Mouse (Mus musculus) heart, embryonic 14.5 days (tissue): ENCODE results near the gene Gnb1. TPM values are rescaled to one million over a fixed set of nuclear protein-coding genes. Genes with fewer than 3 reads are reported as not detected.

Source experiments
- ATAC-seq: fragments of 200-750 bp; cut with Nextera tagmentation; 2 replicates; pipeline ENCODE4 v1.8.0; 2017; ENCODE audit warnings: low read depth, moderate TSS enrichment; ENCODE audit not compliant: insufficient number of reproducible peaks, insufficient read depth, low FRiP score
- H3K27ac ChIP-seq, 2 experiments: fragments of 200-500 bp in 1 of 2; fragments of 300-500 bp in 1 of 2; sonication (generic) in 1 of 2; replicated peaks in 1 of 2; 2 replicates each; pipeline ENCODE4 v1.5.1; 2012 to 2014; ENCODE audit warnings: low read depth in 2 of 2, low read length in 2 of 2, control low read depth in 1 of 2, mild to moderate bottlenecking in 1 of 2, mixed read lengths in 1 of 2; ENCODE audit not compliant: control insufficient read depth in 1 of 2, insufficient read depth in 1 of 2
- H3K27me3 ChIP-seq: fragments of 300-500 bp; sonication (generic); 2 replicates; pipeline ENCODE4 v1.6.1; 2014; ENCODE audit warnings: mild to moderate bottlenecking, low read length, control low read depth; ENCODE audit not compliant: control insufficient read depth, insufficient read depth
- H3K36me3 ChIP-seq: fragments of 300-500 bp; sonication (generic); 2 replicates; pipeline ENCODE4 v1.6.1; 2014; ENCODE audit warnings: mild to moderate bottlenecking, control low read depth, low read length, mixed read lengths; ENCODE audit not compliant: control insufficient read depth, insufficient read depth
- H3K4me1 ChIP-seq, 2 experiments: fragments of 200-500 bp in 1 of 2; fragments of 300-500 bp in 1 of 2; sonication (generic) in 1 of 2; 2 replicates each; pipeline ENCODE4 v1.6.1; 2012 to 2014; ENCODE audit warnings: low read length in 2 of 2, control low read depth in 1 of 2, mixed read lengths in 1 of 2; ENCODE audit not compliant: control insufficient read depth in 2 of 2, insufficient read depth in 2 of 2
- H3K4me2 ChIP-seq: fragments of 300-500 bp; sonication (generic); 2 replicates; pipeline ENCODE4 v1.6.1; 2014; ENCODE audit warnings: mild to moderate bottlenecking, low read length
- H3K4me3 ChIP-seq, 2 experiments: fragments of 200-500 bp in 1 of 2; fragments of 300-500 bp in 1 of 2; sonication (generic) in 1 of 2; 2 replicates each; pipeline ENCODE4 v1.5.1; 2012 to 2014; ENCODE audit warnings: low read length in 2 of 2, mild to moderate bottlenecking in 2 of 2, control low read depth in 1 of 2, low read depth in 1 of 2, moderate library complexity in 1 of 2; ENCODE audit not compliant: control insufficient read depth in 1 of 2, insufficient read depth in 1 of 2
- H3K9ac ChIP-seq: fragments of 300-500 bp; sonication (generic); 2 replicates; pipeline ENCODE4 v1.6.1; 2014; ENCODE audit warnings: mild to moderate bottlenecking, low read length
- H3K9me3 ChIP-seq: fragments of 300-500 bp; sonication (generic); 2 replicates; pipeline ENCODE4 v1.6.1; 2016; ENCODE audit warnings: low read length, control low read depth; ENCODE audit not compliant: control insufficient read depth
- WGBS: fragments of 180-500 bp; shearing (Covaris S2); extraction: QIAGEN DNeasy Blood & Tissue Kit; methylation state at CpG from one replicate; pipeline ENCODE4 v1.1.7; 2014; 5-methylcytosine and 5-hydroxymethylcytosine counted together
- polyA plus RNA-seq: library from polyadenylated mRNA; unstranded; fragments of >200 nt; fragmentation: Nextera tagmentation; extraction: Ambion mirVana; gene quantifications from 2 replicates; pipeline ENCODE4 v1.2.1, GENCODE M21; 2014

The Gnb1 gene
- polyA plus RNA-seq, 1 experiment from 2014 or later = 396 TPM

DNA sequence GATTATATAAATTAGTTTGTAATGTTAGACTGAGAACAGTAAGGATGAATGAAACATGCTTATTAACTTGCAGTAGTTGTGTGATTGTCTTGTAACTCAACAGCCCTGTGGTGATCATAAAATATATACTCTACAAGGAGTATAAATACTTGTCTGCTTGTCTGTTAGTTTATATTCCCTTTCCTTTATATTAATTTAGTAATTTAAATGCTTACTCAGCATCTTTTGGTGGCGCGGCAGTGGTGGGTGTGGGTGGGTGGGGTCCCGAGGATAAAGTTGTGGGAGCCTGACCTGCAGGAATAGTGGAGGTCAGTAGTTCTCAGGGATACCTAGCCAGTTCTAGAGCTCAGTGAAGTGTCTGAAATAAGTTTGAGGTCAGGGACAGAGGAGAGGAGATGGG, 6.8 kb downstream of the Gnb1 start:
- no peak overlapping the region for H3K9ac ChIP-seq
- H3K4me2 ChIP-seq = no peak overlapping the region
- WGBS = 89% methylated on average over 3 of the region's 3 CpGs
- peaks cover 3 to 24% of the 10 kb centered on the region in 2 experiments; a peak in 3 of 4 replicates for H3K4me1 ChIP-seq
- H3K4me3 ChIP-seq = no peak overlapping the region
- no peak overlapping the region for H3K27ac ChIP-seq
- ATAC-seq = no peak
- no peaks in the 10 kb centered on the region for H3K27me3 ChIP-seq
- H3K36me3 ChIP-seq = no peaks in the 10 kb centered on the region
- no peaks in the 10 kb centered on the region for H3K9me3 ChIP-seq

DNA sequence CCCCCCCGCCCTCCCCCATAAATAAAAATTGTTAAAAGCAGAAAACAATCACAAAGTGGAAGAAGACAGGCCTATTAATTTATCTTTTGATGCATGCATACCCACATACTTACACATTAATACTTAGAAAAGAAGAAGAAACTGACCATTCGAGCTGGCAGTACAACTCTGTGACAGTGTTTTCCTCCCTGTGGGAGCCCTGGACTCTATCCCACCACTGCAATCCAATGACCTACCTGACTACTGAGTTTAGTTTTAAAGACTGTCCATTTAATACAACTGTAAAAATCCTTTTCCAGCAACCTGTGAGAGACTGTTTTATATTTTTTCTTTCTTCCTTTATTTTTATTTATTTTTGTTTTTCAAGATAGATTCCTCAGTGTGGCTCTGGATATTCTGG, 10.0 kb downstream of the Gnb1 start:
- Histone ChIP-seq H3K9me3 (no peaks in the 10 kb centered on the region), H3K36me3 (peaks cover 3% of the 10 kb centered on the region; the same call in 1 of the 2 replicates), H3K27me3 (no peaks in the 10 kb centered on the region), H3K9ac (no peak overlapping the region), H3K4me2 (no peak overlapping the region), H3K4me3 (no peak overlapping the region), H3K4me1 (peaks cover 2 to 26% of the 10 kb centered on the region in 2 experiments; a peak in 3 of 4 replicates), H3K27ac (no peak overlapping the region)
- 60% methylated on average over 2 of the region's 2 CpGs for WGBS
- ATAC-seq = no peak

DNA sequence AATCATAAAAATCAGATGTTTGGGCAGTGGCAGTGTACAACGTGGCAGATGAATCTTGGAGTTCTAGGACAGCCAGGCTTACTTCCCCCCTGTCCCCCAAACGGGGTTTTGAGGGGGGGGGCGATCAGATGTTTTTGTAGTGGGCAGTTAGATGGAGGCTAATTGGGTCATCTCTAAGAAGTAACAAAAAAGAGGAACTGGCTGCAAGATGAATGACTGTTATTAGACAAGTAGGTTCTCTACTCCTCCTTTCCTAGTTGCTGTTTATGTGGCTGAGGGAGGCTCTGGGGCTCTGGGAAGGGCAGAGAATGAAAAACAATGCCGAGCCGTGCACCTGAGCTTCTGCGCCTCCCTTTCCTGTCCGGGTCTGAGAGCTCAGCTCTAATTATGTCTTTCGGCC, 13.9 kb downstream of the Gnb1 start:
- Histone ChIP-seq H3K4me2 (no peak overlapping the region), H3K27me3 (no peaks in the 10 kb centered on the region), H3K27ac (no peak overlapping the region), H3K9me3 (no peaks in the 10 kb centered on the region), H3K4me1 (peaks cover 2 to 39% of the 10 kb centered on the region in 2 experiments; a peak in 3 of 4 replicates), H3K4me3 (no peak overlapping the region), H3K36me3 (peaks cover 3% of the 10 kb centered on the region; the same call in 1 of the 2 replicates), H3K9ac (no peak overlapping the region)
- WGBS = 66% methylated on average over 8 of the region's 8 CpGs
- no peak for ATAC-seq

DNA sequence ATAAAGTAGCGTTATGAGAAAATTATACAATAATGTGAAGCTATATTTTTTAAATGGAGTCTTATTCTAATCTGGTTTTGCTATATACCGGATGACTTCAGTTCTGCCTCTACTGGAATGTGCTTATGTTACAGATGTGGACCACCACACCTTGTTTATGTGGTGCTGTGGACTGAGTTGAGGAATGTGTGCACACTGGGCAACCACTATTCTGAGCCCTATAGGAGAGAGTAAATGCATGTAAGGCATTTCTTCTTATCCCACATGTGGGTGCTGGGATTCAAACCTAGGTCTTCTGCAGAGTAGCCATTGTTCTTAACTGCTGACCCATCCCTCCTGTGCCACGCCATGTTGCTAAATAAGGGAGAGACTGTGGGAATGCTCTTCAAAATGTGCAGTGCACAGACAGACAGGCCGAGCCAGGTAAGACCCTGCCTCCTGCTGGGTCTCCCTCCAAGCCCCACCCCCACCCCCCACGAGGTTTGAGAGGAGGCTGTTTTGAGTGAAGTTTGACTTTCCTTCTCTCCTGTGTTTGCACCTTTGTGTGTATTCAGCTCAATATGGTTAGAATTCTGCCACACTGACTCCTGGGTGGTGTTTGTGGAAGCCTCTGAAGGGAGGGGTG, 14.6 kb downstream of the Gnb1 start:
- Histone ChIP-seq H3K27ac (no peak overlapping the region), H3K9ac (no peak overlapping the region), H3K9me3 (no peaks in the 10 kb centered on the region), H3K36me3 (peaks cover 3% of the 10 kb centered on the region; the same call in 1 of the 2 replicates), H3K4me2 (no peak overlapping the region), H3K4me3 (no peak overlapping the region), H3K27me3 (no peaks in the 10 kb centered on the region), H3K4me1 (peaks cover 2 to 42% of the 10 kb centered on the region in 2 experiments; a peak in 3 of 4 replicates)
- ATAC-seq = no peak
- 80% methylated on average over 5 of the region's 5 CpGs for WGBS

DNA sequence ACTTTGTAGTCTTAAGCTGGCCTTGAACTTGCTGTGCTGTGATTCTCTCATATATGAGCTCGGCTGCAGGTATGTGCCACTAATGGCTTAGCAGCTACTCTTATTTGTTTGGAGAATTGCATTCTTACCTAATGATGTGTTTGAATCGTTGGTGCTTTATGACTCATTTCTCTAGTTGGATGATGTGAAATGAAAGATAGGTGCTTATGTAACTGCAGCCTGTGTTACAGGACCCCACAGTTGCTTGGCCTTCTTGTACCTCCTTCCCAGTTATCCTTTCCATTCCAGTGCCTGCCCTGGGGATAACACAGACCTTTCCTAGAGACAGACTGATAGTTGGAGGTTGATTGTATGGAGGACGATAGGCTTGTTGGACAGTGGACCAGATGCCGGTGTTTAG, 17.5 kb downstream of the Gnb1 start:
- Histone ChIP-seq H3K9ac (no peak overlapping the region), H3K36me3 (peaks cover 3% of the 10 kb centered on the region; the same call in 1 of the 2 replicates), H3K27ac (no peak overlapping the region), H3K27me3 (no peaks in the 10 kb centered on the region), H3K4me3 (no peak overlapping the region), H3K4me1 (peaks cover 0 to 35% of the 10 kb centered on the region in 2 experiments; a peak in 2 of 4 replicates), H3K4me2 (no peak overlapping the region), H3K9me3 (no peaks in the 10 kb centered on the region)
- 84% methylated on average over 4 of the region's 4 CpGs for WGBS
- no peak for ATAC-seq

DNA sequence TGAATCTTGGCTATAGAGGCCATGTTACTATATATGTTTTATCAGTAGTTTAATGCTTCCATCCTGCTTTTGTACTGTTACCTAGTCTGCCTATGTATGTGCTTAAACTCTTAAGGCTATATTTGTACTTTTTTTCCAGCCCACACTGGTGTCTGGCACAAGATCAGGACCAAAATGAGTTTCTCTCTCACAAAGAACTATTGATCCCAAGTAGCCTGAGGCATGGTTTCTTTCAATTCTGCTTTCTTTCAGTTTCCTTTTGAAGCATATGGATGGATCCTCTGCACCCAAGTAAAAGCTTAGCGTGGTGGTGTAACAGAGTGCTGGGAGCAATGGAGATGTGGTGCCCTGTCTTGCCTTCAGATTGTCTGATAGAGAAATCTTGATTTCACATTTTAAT, 19.8 kb downstream of the Gnb1 start:
- H3K36me3 ChIP-seq = peaks cover 5% of the 10 kb centered on the region; the same call in 1 of the 2 replicates
- no peaks in the 10 kb centered on the region for H3K27me3 ChIP-seq
- 91% methylated on average over 1 of the region's 1 CpGs for WGBS
- H3K27ac ChIP-seq = no peak overlapping the region
- no peak overlapping the region for H3K4me2 ChIP-seq
- ATAC-seq = no peak
- no peaks in the 10 kb centered on the region for H3K9me3 ChIP-seq
- H3K4me1 ChIP-seq = peaks cover 0 to 16% of the 10 kb centered on the region in 2 experiments; a peak in 1 of 4 replicates
- no peak overlapping the region for H3K4me3 ChIP-seq
- no peak overlapping the region for H3K9ac ChIP-seq

DNA sequence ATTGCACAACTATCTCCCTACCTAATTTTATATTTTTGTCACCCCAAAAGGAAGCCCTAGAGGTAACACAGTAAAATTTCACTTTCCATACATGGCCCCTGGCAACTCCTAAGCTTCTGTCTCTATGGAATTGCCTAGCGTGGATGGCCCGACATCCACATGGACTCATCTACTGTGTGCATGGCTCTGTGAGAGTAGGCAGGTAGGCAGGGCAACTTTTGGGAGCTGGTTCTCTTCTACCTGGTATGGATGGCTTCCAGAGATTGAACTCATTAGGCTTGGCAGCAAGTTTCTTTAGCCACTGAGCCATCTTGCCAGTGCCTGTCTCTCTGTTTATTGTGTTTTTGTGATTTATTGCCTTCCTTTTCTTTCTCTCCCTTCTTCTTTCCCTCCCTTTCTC, 23.6 kb downstream of the Gnb1 start:
- H3K4me1 ChIP-seq = 0 out of 4 replicates have a peak, but pooled peaks cover 0 to 3% of the 10 kb centered on the region in 2 experiments
- H3K9me3 ChIP-seq = no peaks in the 10 kb centered on the region
- no peak for ATAC-seq
- H3K4me3 ChIP-seq = no peak overlapping the region
- peaks cover 16% of the 10 kb centered on the region; the same call in 1 of the 2 replicates for H3K36me3 ChIP-seq
- no peak overlapping the region for H3K27ac ChIP-seq
- H3K9ac ChIP-seq = no peak overlapping the region
- no peak overlapping the region for H3K4me2 ChIP-seq
- H3K27me3 ChIP-seq = no peaks in the 10 kb centered on the region
- WGBS = 86% methylated on average over 2 of the region's 2 CpGs
